Mouse (Mus musculus) kidney, postnatal 0 days (tissue): Measurements from ENCODE around the gene Gal3st2b. TPM values are rescaled to one million over a fixed set of nuclear protein-coding genes. Genes with fewer than 3 reads are reported as not detected.
"Not testable (repeated sequence)": the region's sequence is repeated elsewhere in the genome, so short reads cannot be mapped to it uniquely, and the experiment has no call there.

Experiments
- ATAC-seq: fragments of 200-750 bp; cut with Nextera tagmentation; replicated peaks from 2 replicates; pipeline ENCODE4 v1.8.0; 2017; ENCODE audit warnings: low read depth, moderate number of reproducible peaks, moderate TSS enrichment, moderate library complexity; ENCODE audit not compliant: low FRiP score
- DNase-seq: peaks from one replicate; pipeline ENCODE4 v3.0.0-alpha.2; 2016; ENCODE audit warnings: low spot score
- H3K27ac ChIP-seq: fragments of 300-500 bp; sonication (generic); 2 replicates; pipeline ENCODE4 v1.5.1; 2014; ENCODE audit warnings: mild to moderate bottlenecking
- H3K27me3 ChIP-seq: fragments of 300-500 bp; sonication (generic); 2 replicates; pipeline ENCODE4 v1.6.1; 2014; ENCODE audit warnings: low read length, mixed read lengths; ENCODE audit not compliant: insufficient read depth
- H3K36me3 ChIP-seq: fragments of 300-500 bp; sonication (generic); 2 replicates; pipeline ENCODE4 v1.6.1; 2014; ENCODE audit warnings: low read length, mixed read lengths; ENCODE audit not compliant: insufficient read depth
- H3K4me1 ChIP-seq: fragments of 300-500 bp; sonication (generic); replicated peaks from 2 replicates; pipeline ENCODE4 v1.6.1; 2014; ENCODE audit warnings: antibody characterized with exemption, low read length, mixed read lengths; ENCODE audit not compliant: insufficient read depth
- H3K4me2 ChIP-seq: fragments of 300-500 bp; sonication (generic); 2 replicates; pipeline ENCODE4 v1.6.1; 2014; ENCODE audit warnings: mild to moderate bottlenecking, low read length, moderate library complexity, mixed read lengths
- H3K4me3 ChIP-seq: fragments of 300-500 bp; sonication (generic); replicated peaks from 2 replicates; pipeline ENCODE4 v1.5.1; 2014; ENCODE audit warnings: low read depth, low read length
- H3K9ac ChIP-seq: fragments of 300-500 bp; sonication (generic); 2 replicates; pipeline ENCODE4 v1.6.1; 2014; ENCODE audit warnings: low read depth, low read length
- H3K9me3 ChIP-seq: fragments of 300-500 bp; sonication (generic); replicated peaks from 2 replicates; pipeline ENCODE4 v1.6.1; 2016; ENCODE audit warnings: low read length, inconsistent platforms, mixed read lengths
- CTCF ChIP-seq: IDR thresholded peaks from 2 replicates; pipeline ENCODE4 v1.5.1; 2016; ENCODE audit warnings: antibody characterized with exemption, low read depth, mild to moderate bottlenecking, moderate library complexity
- WGBS: fragments of 180-500 bp; shearing (Covaris S2); extraction: QIAGEN DNeasy Blood & Tissue Kit; methylation state at CpG from one replicate; pipeline ENCODE4 v1.1.7; 2014; 5-methylcytosine and 5-hydroxymethylcytosine counted together
- polyA plus RNA-seq: library from polyadenylated mRNA; unstranded; fragments of >200 nt; fragmentation: Nextera tagmentation; extraction: Ambion mirVana; gene quantifications from 2 replicates; pipeline ENCODE4 v1.2.1, GENCODE M21; 2015

Gene Gal3st2b
- polyA plus RNA-seq, 1 experiment from 2014 or later = not detected

DNA sequence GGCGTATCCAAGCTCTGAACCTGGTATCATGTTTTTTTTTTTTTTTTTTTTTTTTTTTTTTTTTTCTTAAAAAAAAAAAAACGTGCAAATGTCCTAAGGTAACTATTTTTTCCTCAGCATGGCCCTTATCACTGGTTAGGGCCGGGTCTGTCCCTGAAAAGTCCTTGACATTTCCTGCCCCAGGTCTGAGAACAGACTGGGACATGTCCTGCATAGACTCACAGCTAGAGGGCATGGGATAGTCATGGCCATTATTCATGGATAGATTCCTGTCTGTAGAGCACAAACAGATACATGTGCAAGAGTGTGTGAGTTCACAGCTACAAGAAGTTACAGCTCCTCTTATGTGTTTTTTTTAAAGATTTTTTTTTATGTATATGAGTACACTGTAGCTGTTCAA lies 70.7 kb downstream of the Gal3st2b start:
- no peaks in the 10 kb centered on the region for H3K27me3 ChIP-seq
- WGBS = 65% methylated on average over 3 of the region's 3 CpGs
- DNase-seq = no peak
- TF ChIP-seq CTCF = peak; percentile 4; the same call in 1 of the 2 replicates
- no peaks in the 10 kb centered on the region for H3K36me3 ChIP-seq
- H3K4me1 ChIP-seq = no peaks in the 10 kb centered on the region
- no peak for ATAC-seq
- H3K9me3 ChIP-seq = no peaks in the 10 kb centered on the region
- no peak overlapping the region for H3K9ac ChIP-seq
- no peak overlapping the region for H3K27ac ChIP-seq
- no peak overlapping the region for H3K4me2 ChIP-seq
- no peak overlapping the region for H3K4me3 ChIP-seq

DNA sequence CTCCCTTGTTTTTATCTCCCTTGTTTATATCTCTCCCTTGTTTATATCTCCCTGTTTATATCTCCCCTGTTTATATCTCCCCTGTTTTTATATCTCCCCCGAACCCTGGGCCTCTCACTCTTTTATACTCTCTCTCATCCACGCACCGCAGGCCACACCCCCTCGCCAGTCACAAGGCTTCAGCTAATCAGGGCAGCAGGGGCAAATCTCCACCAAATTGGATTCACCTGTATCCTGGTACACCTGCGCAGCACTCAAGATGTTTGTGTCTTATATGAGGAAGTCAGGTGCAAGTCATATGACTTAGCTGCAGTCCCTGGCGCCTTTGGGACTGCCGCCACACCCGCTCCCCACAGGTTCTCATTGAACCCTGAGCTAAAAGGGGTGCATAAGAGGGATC lies 72.1 kb downstream of the Gal3st2b start, which contains the start of gene Gal3st2c:
Gene Gal3st2c, plus strand, starts transcription at position 301 of the 400 bp plus-strand sequence.
- 91% methylated on average over 7 of the region's 8 CpGs for WGBS
- not testable (repeated sequence) for H3K36me3 ChIP-seq, H3K27me3 ChIP-seq

DNA sequence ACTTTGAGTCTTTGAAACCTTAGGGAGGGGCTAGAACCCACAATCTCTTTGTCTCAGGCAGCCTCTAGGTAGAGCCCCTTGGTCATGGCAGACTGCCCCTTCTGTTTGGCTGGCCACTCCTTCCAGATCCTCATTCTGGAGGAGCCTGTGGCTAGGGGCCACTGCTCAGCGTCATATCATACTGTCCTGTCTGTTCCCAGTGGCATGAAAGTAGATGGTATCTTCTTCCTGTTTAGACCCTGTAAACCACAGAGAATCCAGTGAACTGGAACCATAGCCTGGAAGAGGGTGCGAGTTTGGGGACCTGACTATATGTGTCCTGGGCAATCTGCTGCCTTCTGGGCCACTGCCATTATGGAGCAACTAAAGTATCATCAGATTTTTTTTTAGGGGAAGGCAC lies 73.0 kb downstream of the Gal3st2b start:
- H3K27me3 ChIP-seq, H3K36me3 ChIP-seq, H3K4me1 ChIP-seq, DNase-seq, H3K9ac ChIP-seq, H3K4me3 ChIP-seq, ATAC-seq, H3K4me2 ChIP-seq, H3K27ac ChIP-seq, H3K9me3 ChIP-seq: not testable (repeated sequence)
- WGBS = 78% methylated on average over 2 of the region's 2 CpGs

More for the DNA sequence above, 72.1 kb downstream of the Gal3st2b start, which contains the start of gene Gal3st2c:
- not testable (repeated sequence) for H3K27ac ChIP-seq, H3K9ac ChIP-seq, H3K4me1 ChIP-seq, H3K4me3 ChIP-seq, ATAC-seq, H3K4me2 ChIP-seq, DNase-seq, H3K9me3 ChIP-seq

DNA sequence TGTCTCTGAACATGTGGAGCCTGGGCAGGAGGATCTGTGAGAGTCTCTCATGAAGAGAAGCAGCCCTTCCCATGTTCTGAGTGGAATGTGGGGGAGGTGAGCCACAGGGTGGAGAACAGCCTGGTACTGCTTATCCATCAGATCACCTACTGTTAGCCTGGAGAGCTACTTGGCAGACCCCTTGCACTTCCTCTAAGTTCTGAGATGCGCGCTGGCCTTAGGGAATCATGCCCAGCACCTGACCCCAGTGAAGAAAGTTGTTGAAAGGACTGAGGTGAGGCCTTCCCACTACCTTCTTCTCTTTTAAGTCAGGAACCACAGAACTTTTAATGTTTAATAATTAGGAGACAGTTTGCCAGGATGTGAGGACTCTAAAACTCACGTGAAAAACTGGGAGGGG lies 73.4 kb downstream of the Gal3st2b start:
- not testable (repeated sequence) for H3K27me3 ChIP-seq, DNase-seq, H3K4me3 ChIP-seq, H3K27ac ChIP-seq, H3K9me3 ChIP-seq, ATAC-seq, H3K4me2 ChIP-seq, H3K9ac ChIP-seq, H3K4me1 ChIP-seq, H3K36me3 ChIP-seq
- 82% methylated on average over 3 of the region's 3 CpGs for WGBS

Other genes with a start within 250 kb of the Gal3st2b start
- gene Bok, start 232.7 kb upstream of the Gal3st2b start, polyA plus RNA-seq = 106 and 109 TPM in 2 replicates
- 84.6 and 88.4 TPM in 2 replicates for gene Atg4b, start 166.8 kb upstream of the Gal3st2b start, polyA plus RNA-seq
- 82.5 and 82.9 TPM in 2 replicates for gene Thap4, start 163.4 kb upstream of the Gal3st2b start, polyA plus RNA-seq
- gene Dtymk, start 116.4 kb upstream of the Gal3st2b start, polyA plus RNA-seq = 179 and 191 TPM in 2 replicates
- gene Ing5, start 114.3 kb upstream of the Gal3st2b start, polyA plus RNA-seq = 9.6 and 11.4 TPM in 2 replicates
- 12.7 and 13.3 TPM in 2 replicates for gene D2hgdh, start 93.4 kb upstream of the Gal3st2b start, polyA plus RNA-seq
- 0.13 and 0.19 TPM in 2 replicates for gene Gal3st2, start 57.0 kb upstream of the Gal3st2b start, polyA plus RNA-seq
- gene Gal3st2c, start 72.2 kb downstream of the Gal3st2b start, polyA plus RNA-seq = not detected in 2 replicates
- gene Neu4, start 102.1 kb downstream of the Gal3st2b start, polyA plus RNA-seq = not detected in 2 replicates
- gene Pdcd1, start 134.2 kb downstream of the Gal3st2b start, polyA plus RNA-seq = not detected in 2 replicates